Mouse (Mus musculus) midbrain, embryonic 10.5 days (tissue): Measurements from ENCODE around the gene Nebl. TPM values are rescaled to one million over a fixed set of nuclear protein-coding genes. Genes with fewer than 3 reads are reported as not detected.

ENCODE experiments used
- DNase-seq: peaks from one replicate; pipeline ENCODE4 v3.0.0-alpha.2; 2017; ENCODE audit warnings: low spot score
- H3K27ac ChIP-seq: fragments of 300-500 bp; sonication (generic); replicated peaks from 2 replicates; pipeline ENCODE4 v1.5.1; 2016; ENCODE audit warnings: mild to moderate bottlenecking
- H3K27me3 ChIP-seq: fragments of 300-500 bp; sonication (generic); 2 replicates; pipeline ENCODE4 v1.6.1; 2016; ENCODE audit warnings: low read depth, mild to moderate bottlenecking; ENCODE audit not compliant: poor library complexity, severe bottlenecking
- H3K36me3 ChIP-seq: fragments of 300-500 bp; sonication (generic); 2 replicates; pipeline ENCODE4 v1.6.1; 2016; ENCODE audit warnings: mild to moderate bottlenecking, moderate library complexity
- H3K4me1 ChIP-seq: fragments of 300-500 bp; sonication (generic); 2 replicates; pipeline ENCODE4 v1.6.1; 2016
- H3K4me3 ChIP-seq: fragments of 300-500 bp; sonication (generic); 2 replicates; pipeline ENCODE4 v1.5.1; 2016; ENCODE audit warnings: mild to moderate bottlenecking, moderate library complexity
- H3K9me3 ChIP-seq: fragments of 300-500 bp; sonication (generic); replicated peaks from 2 replicates; pipeline ENCODE4 v1.6.1; 2016; ENCODE audit warnings: mild to moderate bottlenecking
- WGBS: fragments of 180-500 bp; shearing (Covaris S2); methylation state at CpG from one replicate; pipeline ENCODE4 v1.1.7; 2016; 5-methylcytosine and 5-hydroxymethylcytosine counted together
- polyA plus RNA-seq: library from polyadenylated mRNA; unstranded; fragments of >200 nt; fragmentation: Nextera tagmentation; extraction: Ambion mirVana; gene quantifications from 2 replicates; pipeline ENCODE4 v1.2.1, GENCODE M21; 2016

Gene Nebl
- polyA plus RNA-seq, 1 experiment from 2014 or later, result 4.4 TPM

DNA sequence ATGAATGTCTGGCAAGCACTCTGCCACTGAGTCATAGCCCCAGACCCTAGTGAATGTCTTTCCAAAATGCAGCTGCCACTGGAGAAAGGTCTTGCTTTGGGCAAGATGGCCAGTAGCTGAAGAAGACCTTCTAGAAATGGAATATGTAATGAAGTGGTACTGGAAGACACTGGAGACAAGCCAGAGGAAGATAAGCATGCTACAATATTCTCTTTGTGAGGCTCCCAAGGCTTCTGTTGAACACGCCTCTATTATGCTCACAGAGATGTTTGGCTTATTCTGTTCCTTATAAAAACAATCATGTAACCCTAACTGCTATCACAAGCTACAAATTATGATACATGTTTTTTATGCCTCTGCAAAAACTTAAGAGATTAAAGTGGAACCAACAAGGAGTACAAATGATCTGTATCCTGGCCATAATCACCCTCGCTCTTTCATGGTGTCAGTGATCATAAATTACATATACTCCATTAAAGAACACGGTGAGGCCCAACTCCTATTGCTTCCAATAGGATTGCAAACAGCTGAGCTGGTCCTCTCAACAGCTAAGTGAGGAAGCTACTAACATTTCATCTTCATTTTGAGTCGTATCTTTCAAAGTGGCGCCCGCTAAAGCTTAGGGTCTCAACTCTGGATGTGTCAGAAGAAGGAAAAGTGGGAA, 145.8 kb downstream of the Nebl start:
- DNase-seq, result no peak
- H3K4me3 ChIP-seq, result no peak overlapping the region
- no peak overlapping the region for H3K27ac ChIP-seq
- WGBS, result 93% methylated on average over 6 of the region's 6 CpGs
- H3K27me3 ChIP-seq, result no peaks in the 10 kb centered on the region
- H3K36me3 ChIP-seq, result no peaks in the 10 kb centered on the region
- no peaks in the 10 kb centered on the region for H3K4me1 ChIP-seq
- no peaks in the 10 kb centered on the region for H3K9me3 ChIP-seq

DNA sequence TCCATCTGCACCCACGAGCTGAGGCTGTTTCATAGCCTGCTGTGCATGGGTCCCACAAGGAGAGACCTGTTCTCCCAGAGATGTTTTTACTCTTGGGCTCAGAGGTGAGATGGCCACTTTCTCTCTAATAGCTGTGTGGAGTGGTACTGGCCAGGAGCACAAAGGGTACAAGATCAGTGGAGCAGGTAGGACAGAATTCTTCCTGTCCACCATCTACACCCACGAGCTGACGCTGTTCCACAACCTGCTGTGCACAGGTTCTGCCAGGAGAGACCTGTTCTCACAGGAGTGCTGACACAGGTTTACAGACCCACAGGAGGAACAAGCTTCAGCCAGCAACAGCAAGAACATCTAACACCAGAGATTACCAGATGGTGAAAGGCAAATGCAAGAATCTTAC, 155.6 kb downstream of the Nebl start:
- WGBS, result 72% methylated on average over 3 of the region's 3 CpGs
- no peaks in the 10 kb centered on the region for H3K36me3 ChIP-seq
- no peak for DNase-seq
- H3K4me3 ChIP-seq, result no peak overlapping the region
- no peaks in the 10 kb centered on the region for H3K27me3 ChIP-seq
- no peak overlapping the region for H3K27ac ChIP-seq
- H3K9me3 ChIP-seq, result no peaks in the 10 kb centered on the region; the same call in 1 of the 2 replicates
- H3K4me1 ChIP-seq, result no peaks in the 10 kb centered on the region

GRCm38 (mm10) chr2:17571716-17572115, 159.5 kb downstream of the Nebl start:
- Histone ChIP-seq H3K27me3 (no peaks in the 10 kb centered on the region), H3K27ac (no peak overlapping the region), H3K4me1 (no peaks in the 10 kb centered on the region), H3K4me3 (no peak overlapping the region), H3K9me3 (no peaks in the 10 kb centered on the region), H3K36me3 (no peaks in the 10 kb centered on the region)
- no peak for DNase-seq
- 82% methylated on average over 2 of the region's 2 CpGs for WGBS

GRCm38 (mm10) chr2:17558889-17559742, 172.1 kb downstream of the Nebl start:
- Histone ChIP-seq H3K36me3 (no peaks in the 10 kb centered on the region), H3K4me3 (0 out of 2 replicates have a peak overlapping the region, but pooled peaks have one; percentile 7), H3K27ac (peak overlapping the region; percentile 60), H3K9me3 (no peaks in the 10 kb centered on the region), H3K4me1 (peaks cover 16% of the 10 kb centered on the region), H3K27me3 (no peaks in the 10 kb centered on the region)
- 33% methylated on average over 4 of the region's 4 CpGs for WGBS
- DNase-seq, result peak; percentile 19

DNA sequence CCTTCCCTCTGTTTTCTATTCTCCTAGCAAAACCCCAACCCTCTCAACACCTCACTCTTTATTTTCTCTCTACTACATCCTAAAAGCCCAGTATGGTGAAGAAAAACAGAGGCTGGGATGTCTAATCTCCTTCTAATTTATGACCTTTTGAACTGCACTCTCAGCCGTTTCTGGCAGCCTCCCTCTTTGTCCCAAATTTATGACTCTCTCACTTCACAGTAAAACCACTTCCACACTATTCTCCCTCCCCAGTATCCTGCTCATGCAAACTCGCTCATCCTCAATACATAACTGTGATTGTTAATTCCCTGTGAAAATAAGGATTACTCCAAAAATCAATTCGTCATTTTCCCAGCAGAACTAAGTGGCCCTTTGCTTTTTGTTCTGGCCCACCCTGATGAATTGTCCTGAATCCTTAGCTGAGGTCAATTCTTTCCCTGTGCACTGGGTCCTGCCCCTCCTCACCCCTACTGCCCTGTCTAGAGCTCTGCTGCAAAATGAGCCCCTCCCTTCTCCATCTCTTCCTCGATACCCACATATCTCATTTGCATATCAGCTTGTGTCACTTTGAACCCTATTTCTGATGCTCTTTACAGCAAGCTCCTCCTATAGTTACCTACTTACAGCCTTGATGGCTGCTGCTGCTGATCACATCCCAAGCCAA, 181.2 kb downstream of the Nebl start:
- H3K27ac ChIP-seq, result no peak overlapping the region

GRCm38 (mm10) chr2:17546354-17546948, 184.8 kb downstream of the Nebl start:
- H3K27me3 ChIP-seq, result no peaks in the 10 kb centered on the region
- H3K27ac ChIP-seq, result no peak overlapping the region
- no peaks in the 10 kb centered on the region for H3K36me3 ChIP-seq
- peaks cover 7% of the 10 kb centered on the region for H3K4me1 ChIP-seq
- 65% methylated on average over 3 of the region's 3 CpGs for WGBS
- no peaks in the 10 kb centered on the region for H3K9me3 ChIP-seq
- DNase-seq, result no peak
- H3K4me3 ChIP-seq, result no peak overlapping the region

More for the DNA sequence above, 181.2 kb downstream of the Nebl start:
- Histone ChIP-seq H3K4me1 (peaks cover 7% of the 10 kb centered on the region), H3K4me3 (no peak overlapping the region), H3K9me3 (no peaks in the 10 kb centered on the region), H3K27me3 (no peaks in the 10 kb centered on the region), H3K36me3 (no peaks in the 10 kb centered on the region)
- DNase-seq, result no peak
- WGBS, result 37% methylated on average over 4 of the region's 4 CpGs

GRCm38 (mm10) chr2:17539737-17540136, 191.5 kb downstream of the Nebl start:
- WGBS, result 82% methylated on average over 10 of the region's 10 CpGs
- Histone ChIP-seq H3K27ac (no peak overlapping the region), H3K9me3 (no peaks in the 10 kb centered on the region), H3K27me3 (no peaks in the 10 kb centered on the region), H3K4me1 (0 out of 2 replicates have a peak, but pooled peaks cover 3% of the 10 kb centered on the region), H3K4me3 (no peak overlapping the region), H3K36me3 (no peaks in the 10 kb centered on the region)
- no peak for DNase-seq

- WGBS, result 93% methylated on average over 4 of the region's 4 CpGs
- DNase-seq, result no peak
- Histone ChIP-seq H3K4me1 (peaks cover 7% of the 10 kb centered on the region; the same call in 1 of the 2 replicates), H3K9me3 (no peaks in the 10 kb centered on the region), H3K27ac (no peak overlapping the region), H3K4me3 (no peak overlapping the region), H3K36me3 (no peaks in the 10 kb centered on the region), H3K27me3 (no peaks in the 10 kb centered on the region)
Measured at GRCm38 (mm10) chr2:17538493-17538892, 192.8 kb downstream of the Nebl start.

DNA sequence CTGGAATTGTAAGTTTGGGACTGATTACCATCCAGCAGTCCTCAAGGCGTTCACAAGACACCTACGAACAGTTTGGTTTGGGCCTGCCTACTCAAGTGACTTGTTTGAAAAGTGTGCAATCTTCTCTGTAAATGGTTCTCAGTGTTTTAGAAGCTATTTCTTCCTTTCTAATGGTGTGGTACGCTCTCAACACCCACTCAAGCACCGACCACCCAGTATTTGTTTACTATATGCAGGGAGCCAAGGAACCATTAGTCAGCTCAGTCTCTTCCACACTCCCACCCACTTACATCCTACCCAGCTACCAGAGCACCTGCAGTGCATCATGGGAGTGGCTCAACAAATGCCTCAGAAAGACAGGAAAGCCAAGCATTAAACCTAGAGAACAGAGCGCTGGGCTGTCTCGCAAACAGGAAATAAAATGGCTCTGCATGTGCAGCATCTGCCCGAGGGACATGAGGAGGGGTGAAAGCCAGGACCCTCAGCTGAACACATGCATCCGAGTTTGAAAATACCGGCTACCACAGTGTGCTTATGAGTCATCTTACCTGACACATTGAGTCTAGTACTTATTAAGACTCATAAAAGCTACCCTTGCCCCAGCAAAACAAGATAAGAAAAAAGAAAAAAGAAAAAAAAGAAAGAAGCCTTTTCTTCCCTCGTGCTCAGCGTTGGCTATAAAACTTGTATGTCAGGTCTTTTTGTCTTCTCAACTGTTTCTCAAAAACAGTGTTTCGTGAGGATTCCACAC, 199.7 kb downstream of the Nebl start:
- H3K4me1 ChIP-seq, result peaks cover 4% of the 10 kb centered on the region; the same call in 1 of the 2 replicates
- no peak overlapping the region for H3K27ac ChIP-seq
- no peaks in the 10 kb centered on the region for H3K9me3 ChIP-seq
- no peak for DNase-seq
- 90% methylated on average over 12 of the region's 12 CpGs for WGBS
- no peak overlapping the region for H3K4me3 ChIP-seq
- H3K27me3 ChIP-seq, result no peaks in the 10 kb centered on the region
- no peaks in the 10 kb centered on the region for H3K36me3 ChIP-seq

DNA sequence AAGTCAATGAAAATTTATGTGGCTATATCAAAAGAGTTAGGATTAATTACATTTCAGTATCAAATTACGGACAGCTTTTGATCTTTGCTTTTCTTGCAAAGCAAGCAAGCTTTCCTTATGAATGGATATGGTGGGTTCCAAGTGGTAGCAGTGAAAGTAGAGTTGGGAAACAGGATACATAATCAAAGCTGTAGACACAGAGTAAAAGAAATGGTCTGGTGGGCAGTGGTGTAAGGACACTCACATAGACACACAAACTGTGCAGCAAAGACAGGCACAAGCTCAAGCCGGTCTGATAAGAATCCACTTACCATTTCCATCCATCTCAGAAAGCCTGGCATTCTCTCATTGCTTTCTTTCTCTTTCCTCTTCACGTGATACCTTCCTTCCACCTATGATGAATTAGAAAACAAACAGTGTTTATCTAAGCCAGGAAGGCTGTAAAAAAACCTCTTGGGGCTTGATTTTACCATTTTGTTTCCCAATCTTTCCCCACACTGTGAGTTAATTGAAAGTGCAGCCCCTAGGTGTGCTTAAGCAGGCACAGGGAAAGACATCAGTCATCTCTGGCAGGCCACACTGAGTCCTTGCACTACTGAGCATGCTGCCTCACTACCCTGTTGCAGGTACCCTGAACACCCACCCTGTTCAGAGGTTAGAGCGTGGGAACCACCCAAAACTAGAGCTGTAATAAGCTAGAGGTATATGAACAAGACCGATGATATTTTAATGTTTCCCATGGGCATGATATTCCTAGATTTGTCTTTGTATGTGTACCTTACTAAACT, 205.3 kb downstream of the Nebl start:
- peaks cover 17% of the 10 kb centered on the region for H3K4me1 ChIP-seq
- H3K36me3 ChIP-seq, result no peaks in the 10 kb centered on the region
- no peak overlapping the region for H3K27ac ChIP-seq
- H3K27me3 ChIP-seq, result no peaks in the 10 kb centered on the region
- no peaks in the 10 kb centered on the region for H3K9me3 ChIP-seq
- no peak overlapping the region for H3K4me3 ChIP-seq
- WGBS, result 83% methylated on average over 5 of the region's 5 CpGs
- no peak for DNase-seq

DNA sequence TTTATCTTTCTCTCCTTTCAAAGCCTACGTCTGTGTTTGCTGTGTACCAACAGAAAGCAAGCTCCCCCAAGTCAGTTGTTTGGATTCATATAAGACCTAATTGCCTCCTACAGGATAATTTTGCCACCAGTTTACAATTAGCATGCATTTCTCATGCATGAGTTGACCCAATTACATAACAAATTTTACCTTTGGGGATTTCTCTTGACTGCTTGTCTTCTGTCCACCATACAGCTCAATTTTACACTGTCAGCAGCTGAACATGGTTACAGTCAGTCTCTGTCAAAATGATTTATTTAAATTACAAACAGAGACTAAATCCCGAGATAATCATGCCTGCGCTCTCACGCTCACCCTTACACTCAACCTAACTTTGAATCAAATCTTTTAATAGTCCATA, 206.1 kb downstream of the Nebl start:
- no peaks in the 10 kb centered on the region for H3K36me3 ChIP-seq
- DNase-seq, result no peak
- H3K4me1 ChIP-seq, result peaks cover 17% of the 10 kb centered on the region
- H3K4me3 ChIP-seq, result no peak overlapping the region
- H3K27ac ChIP-seq, result no peak overlapping the region
- 88% methylated on average over 4 of the region's 4 CpGs for WGBS
- no peaks in the 10 kb centered on the region for H3K9me3 ChIP-seq
- no peaks in the 10 kb centered on the region for H3K27me3 ChIP-seq
